Mouse (Mus musculus) cerebellum, adult 8-10 months (tissue): ENCODE results near the gene Anapc11.
A peak's percentile ranks its signal among the peaks of the same experiment; 100 is the strongest.

Experiments
- DNase-seq: peaks from one replicate; pipeline ENCODE4 v3.0.0; 2022

Anapc11 gene

DNA sequence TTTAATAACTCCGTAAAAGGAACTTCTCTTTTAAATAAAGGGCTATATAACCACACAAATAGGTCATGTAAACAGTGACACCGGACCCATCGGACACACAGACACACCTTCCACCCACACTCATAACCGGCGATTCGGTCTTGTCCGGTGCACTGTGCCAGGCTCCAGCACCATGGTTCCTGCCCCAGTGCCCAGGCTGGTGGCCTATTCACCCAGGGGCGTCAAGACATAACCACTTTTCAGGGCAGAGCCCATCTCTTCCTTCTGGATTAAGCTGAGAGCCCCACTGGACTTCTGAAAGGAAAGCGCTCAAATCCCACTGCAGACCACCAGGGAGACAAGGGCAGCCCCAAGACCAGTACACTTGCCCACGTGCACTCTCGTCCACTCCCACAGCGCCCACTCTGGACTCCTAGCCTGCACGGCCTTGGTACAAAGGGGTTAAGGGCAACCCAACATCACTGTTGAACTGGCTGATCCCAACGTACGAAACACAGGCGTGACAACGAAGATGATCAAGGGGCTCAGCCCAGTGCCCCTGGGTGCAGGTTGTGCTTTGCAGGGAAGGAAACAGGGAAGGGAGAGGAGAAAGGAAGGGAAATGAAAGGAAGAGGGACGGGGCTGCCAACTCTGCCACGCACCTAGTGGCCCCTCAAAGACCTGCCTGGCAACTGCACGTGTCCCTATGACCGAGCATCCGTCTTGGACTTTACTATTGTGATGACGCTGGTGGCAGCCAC lies 30.6 kb downstream of the Anapc11 start:
- DNase-seq: no peak

DNA sequence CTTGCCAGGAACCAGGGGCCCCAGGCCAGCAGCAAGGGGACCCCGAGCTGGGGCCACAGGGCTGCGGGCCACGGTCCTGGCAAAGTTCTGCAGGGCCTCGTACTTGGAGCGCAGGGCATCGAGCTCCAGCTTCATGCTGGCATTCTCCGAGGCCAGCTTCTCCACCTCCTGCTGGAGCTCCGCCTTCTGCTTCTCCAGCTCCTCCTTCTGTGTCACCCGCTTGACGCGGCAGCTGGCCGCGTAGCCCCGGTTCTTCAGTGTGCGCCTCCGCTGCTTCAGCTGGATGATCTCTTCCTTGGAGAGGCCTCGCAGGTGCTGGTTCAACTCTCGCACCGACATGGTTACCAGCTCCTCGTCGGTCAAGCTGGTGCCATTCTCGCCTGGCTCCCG lies 31.1 kb downstream of the Anapc11 start:
- DNase-seq: no peak

DNA sequence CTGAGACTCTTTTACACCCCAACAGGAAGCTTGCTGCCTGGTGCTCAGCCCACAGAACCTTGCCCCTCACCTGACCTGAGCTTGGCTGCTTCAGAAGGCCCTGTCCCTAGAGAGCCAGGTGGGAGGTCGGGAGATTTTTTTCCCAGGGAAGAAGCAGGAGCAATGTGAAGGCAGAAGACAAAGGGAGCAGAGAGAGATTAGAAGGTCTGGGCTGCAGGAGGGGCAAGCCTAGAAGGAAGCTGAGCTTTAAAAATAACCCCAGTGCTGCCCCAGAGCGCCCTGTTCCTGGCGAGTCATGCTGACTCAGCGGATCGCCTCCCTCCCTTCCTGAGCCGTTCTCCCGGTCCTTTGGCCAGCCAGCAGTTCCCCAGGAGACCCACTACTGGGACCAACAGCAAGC lies 31.7 kb downstream of the Anapc11 start:
- DNase-seq: no peak

DNA sequence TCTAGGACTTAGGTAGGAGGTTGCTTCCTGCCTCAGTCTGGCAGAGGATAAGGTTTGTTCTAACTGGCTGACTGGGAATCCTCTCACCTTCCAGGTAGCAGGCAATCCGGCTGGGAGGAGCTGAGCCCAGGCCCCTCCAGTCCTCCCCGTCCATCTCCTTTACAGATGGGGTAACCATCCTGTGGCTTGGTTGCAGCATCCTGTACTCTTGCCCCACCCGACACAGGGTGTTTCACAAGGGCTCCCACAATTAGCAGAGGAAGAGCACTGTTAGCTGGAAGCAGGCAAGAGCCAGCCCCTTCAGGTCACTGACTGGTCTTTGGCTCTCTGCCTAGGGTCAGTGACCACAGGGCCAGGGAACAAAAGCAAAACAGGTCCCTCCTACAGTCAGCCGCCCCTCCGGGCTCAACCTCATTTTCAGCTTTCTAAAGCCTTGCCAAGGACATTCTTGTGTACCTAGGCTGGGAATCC lies 32.2 kb downstream of the Anapc11 start:
- no peak for DNase-seq

DNA sequence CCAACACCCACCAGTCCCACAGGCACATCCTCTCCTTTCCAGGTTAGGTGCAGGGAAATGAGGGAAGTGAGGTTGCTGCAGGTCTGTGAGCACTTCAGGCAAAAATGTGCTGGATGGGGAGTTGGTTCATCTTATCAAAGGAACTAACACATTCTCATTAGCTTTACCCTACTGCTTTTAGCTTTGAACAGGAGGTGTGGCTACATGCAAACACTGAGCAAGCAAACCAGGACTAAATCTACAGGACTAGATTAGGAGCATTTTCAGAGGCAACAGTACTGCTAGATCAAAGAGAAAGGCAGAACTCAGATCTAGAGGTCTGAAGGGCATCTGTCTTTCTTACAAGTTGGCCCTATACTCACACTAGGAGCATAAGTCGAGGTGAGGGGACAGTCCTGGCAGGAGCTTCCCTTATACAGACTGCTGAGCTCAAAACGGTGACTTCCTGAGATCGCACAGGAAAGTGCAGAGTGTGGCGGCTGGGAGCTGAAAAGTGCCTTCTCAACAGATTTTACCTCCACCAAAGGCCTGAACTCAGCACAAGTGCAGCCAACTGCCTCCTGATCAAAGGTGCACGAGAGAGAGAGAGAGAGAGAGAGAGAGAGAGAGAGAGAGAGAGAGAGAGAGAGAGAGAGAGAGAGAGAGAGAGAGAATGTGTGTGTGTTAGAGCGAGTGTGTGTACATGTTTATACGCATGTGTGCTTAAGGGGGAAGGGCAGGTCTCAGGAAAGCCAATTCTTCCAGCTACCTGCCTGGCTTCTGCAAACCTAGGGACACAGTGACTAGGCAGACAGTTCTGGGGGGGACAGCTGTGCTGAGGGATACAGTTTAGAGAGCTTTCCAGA lies 32.9 kb downstream of the Anapc11 start:
- DNase-seq: no peak

DNA sequence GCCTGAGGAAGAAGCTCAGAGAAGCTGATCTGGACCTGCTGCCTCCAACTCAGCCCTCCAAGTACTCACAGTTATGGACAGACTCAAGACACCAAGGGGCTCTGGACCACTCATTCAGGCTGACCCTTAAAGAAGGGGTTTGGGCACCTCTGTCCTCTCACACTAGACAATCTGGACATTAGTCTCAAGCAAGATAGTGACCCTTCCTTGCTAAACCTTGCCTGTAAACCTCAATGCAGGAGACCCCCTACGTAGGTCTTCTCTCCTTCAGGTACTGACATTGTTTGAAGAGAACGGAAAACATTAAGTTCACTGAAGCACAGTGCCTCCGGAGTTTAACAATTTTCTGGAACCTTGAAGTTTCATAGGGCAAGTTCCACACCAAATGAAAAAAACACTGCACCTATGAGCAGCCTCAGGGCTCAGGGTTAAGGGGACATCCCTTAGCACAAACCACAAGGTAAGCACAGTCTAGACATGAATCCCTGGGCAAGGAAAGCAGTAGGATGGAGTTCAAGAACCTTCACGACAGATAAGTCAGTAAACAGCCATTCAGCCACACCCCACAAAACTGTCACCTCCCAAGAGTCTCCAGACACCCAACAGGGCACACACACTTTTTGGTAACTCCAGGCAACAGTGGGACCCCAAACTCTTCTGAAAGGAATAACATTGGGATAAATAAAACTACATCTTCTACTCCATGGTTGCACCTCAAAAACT lies 33.7 kb downstream of the Anapc11 start:
- DNase-seq: no peak

DNA sequence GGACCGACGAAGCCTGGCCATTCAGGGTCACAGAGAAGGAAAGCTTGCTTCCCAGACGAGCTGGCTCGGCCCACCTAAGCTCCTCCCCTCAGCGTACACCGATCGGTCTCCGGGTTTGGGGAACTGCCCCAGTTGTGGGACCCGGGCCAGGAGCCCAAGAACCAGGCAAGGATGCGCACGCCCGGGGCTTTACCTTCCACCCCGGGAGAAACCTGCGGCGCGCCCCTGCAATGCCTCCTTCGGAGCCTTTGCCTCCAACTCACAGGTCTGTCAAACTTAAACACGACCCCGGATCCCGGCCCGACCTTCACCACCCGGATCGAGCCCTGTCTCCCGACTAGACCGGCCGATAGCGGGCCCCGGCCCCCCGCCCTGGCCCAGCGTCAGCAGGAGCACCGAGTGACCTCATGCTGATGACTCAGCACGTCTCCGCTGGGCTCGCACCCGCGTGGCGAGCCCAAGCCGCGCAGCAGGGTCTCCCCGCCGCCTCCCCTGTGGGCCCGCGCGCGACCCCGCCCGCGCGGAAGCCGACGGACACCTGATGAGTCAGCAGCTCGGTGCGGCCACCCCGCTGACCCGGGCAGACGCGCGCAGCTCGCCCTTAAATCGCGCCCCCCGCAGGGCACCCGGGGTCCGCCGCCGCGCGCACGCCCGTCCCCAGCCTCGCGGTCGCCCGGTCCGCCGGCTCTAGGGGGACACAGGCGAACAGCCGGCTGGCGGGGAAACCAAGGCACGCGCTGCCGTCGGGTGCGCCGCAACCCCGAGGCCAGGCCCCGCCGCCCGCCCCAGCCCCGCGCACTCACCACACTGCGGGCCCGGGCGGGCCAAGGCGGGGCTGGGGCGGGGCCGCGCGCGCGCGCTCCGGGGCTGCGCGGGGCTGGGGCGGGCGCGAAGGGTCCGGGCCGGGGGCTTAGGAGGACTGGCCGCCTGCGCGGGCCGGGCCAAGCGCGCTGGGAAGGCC lies 34.6 kb downstream of the Anapc11 start:
- peak; percentile 62 for DNase-seq

DNA sequence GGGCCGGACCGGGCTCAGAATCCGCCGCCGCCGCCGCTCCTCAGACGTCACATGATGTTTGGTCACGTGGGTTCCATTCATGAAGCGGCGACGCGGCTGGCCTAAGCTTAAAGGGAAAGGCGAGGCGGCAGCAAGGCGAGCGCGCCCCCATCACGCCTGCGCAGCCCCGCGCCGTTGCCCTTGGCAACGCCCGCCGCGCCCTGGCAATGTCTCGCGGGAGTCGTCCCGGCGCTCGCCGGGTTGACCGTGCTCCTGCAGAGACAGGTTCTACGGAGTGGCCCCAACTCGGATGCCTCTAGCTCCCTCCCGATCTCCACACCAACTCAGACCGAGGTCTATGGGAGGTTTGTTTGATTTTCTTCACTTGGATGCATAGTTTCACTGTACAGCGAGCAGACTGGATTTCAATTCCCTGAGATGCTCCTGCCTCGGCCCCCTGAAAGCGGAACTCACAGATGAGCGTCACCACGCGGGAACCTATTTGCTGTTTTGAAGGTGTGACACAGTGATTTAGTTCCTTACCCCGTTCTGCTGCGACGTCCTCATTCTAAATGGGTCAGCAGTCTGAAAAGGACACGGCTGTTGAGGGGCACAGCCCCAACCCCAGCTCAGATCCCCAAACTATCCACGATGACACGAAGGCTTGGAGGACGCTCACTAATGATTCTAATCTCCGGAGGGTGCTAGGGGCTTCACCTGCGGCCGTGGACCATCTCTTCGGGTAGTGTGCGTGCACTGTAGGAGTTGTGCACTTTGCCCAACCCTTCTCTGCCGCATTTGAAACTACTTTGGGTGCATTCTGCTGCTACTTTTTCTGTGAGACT lies 35.5 kb downstream of the Anapc11 start, which contains the start of gene Mafg:
Gene Mafg, minus strand, starts transcription at position 81 of the 824 bp plus-strand sequence.
- peak; percentile 90 for DNase-seq

DNA sequence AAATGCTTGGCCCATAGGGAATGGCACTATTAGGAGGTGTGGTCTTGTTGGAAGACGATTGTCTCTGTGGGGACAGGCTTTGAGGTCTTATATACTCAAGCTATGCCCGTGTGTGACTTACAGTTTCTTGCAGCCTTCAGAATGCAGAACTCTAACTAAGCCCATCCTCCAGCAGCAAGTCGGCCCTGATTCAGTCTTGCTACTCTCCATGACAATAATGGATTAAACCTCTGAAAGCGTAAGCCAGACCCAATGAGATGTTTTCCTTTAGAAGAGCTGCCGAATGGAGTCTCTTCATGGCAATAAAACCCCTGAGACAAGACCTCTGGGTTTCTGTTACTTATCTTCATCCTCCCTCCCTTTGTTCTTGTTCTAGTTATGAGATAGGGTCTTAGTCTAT lies 36.6 kb downstream of the Anapc11 start:
- no peak for DNase-seq

DNA sequence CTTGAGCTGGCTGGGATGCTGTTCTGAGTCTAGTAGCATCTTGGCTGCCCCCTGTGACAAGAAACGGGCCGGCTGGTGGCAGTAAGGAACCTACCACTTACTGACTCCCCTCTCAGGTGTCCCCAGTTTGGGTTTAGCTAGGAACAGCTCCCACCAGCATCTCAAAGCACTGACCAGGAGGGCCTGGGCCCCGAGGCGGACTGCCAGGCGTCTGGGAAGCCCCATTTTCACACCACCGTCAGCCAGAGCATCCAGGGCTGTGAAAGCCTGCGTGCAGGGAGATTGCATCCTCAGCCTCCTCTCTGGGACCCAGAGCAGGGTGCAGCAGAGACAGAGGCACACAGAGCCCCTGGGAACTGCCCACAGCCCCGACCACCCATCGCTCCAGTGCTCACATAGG lies 43.0 kb downstream of the Anapc11 start:
- DNase-seq: no peak

DNA sequence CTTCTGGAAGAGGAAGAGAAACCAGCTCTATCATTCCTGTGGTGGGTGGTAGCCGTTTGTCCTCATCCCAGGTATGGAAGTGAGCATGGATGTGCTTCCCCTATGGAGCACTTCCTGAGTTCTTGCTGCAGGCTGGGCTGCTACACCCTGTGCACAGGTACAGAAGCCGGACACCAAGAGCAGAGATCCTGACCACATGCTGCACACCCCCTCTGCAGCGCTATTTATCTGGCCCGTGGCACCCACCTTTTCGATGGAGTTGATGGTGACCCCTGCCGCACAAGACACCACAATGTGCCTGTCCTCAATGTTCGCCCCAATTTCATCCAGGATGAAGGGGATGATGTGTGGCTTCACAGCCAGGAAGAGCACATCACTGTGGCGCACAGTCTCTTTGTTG lies 43.6 kb downstream of the Anapc11 start:
- no peak for DNase-seq

DNA sequence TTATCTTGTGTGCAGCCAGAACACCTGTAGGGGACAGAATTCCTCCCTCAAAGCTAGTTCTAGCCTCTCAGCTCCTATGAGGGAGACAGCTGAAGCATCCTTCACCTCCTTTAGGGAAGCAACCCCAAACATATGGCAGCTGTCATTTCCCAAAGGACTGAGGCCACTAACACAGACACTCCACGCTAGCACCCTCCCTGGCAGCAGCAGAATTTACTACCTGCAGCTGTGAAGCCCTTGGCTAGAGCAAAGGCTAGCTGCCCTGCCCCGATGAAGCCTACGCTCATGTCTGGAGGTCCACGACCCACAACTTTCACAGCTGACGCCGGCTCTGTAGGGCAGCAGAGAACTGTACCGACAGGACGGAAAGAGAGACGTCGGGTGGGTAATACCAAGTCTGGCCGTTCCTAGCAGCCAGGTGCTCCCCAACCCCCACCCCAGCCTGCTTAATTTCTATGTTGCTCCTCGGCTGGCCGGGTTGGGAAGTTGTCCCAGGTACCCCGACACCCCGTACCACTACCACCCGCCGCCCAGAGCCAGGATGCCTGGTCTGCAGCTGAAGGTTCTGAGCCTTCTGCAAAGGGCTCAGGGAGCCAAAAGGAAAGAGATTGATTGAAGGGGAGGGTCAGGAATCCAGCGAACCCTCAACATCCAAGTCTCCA lies 44.8 kb downstream of the Anapc11 start:
- DNase-seq: no peak

DNA sequence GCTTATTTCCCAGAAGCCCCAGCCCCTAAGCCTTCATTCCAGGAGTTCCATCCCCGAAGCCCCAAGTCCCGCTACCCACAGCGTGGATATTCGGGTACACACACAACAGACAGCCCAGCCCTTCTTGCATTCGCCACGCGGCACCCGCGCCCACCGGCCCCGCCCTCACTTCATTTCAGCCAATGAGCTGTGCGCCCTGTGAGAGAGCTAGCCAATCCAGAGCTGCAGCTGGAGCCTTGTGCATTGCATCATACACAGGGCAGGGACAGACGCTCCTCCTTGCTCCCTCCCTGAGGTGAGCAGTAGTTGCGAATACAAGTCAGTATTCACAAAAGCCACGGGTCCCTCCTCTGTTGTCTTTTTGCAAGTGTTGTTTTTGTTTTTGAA lies 45.4 kb downstream of the Anapc11 start, which contains the start of gene Pycr1:
Gene Pycr1, minus strand, starts transcription at position 169 of the 387 bp plus-strand sequence.
- DNase-seq: peak; percentile 89

DNA sequence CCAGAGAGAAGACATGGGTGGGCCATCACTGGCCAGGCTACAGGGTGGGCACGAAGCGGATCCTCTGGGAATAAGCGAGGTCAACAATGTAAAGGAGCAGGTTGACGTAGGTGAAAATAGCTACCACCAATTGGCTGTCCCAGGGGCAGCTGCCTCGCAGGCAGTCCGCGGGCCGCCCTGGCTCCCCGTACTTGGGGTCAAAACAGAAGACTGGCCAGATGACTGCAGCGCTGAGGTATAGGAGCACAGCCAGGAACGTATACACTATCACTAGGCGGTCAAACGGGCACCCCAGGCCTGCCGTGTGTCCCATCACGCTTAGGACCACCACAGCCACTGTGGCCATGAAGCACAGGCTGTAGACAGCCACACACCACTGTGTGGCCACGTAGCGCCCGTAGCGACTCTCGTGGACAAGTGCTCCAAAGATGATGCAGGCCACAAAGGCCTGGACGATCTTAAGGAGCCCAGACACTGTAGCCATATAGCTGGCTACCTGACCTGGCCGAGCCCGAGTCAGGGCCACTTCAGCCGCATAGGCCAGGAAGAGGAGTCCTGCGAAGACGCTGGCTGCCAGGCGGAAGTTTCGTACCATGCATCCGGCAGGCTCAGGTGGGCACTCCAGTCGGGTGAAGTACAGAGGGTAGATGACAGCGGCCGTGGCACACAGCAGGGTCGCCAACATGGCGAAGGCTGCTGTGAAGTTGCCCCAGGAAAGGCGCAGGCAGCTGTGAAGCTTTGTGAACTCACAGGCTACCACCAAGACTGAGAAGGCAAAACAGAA lies 49.0 kb downstream of the Anapc11 start:
- no peak for DNase-seq

DNA sequence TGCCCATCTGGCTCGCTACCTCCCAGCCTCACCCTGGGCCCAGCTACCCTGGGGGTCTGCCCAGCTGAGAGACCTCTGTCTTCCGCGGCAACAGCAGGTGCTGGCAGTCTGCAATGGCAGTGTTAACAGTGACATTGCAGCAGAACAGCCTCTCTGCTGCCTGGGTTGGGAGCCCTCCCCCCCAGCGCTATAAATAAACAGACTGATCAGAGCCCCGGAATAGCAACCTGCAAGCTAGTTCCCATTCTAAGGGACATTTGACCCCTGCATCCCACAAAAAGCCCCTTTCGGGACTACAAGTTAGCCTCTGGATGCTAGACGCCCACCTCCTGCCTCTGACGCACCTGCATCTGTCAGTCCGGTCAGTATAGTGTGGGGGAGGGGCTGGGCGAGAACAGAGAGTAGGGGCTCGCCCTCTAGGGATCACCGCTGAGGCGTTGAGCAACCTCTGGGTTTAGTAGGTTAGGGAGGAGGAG lies 49.8 kb downstream of the Anapc11 start, which contains the start of gene Myadml2:
Gene Myadml2, minus strand, starts transcription at position 158 of the 476 bp plus-strand sequence.
- DNase-seq: peak; percentile 53

DNA sequence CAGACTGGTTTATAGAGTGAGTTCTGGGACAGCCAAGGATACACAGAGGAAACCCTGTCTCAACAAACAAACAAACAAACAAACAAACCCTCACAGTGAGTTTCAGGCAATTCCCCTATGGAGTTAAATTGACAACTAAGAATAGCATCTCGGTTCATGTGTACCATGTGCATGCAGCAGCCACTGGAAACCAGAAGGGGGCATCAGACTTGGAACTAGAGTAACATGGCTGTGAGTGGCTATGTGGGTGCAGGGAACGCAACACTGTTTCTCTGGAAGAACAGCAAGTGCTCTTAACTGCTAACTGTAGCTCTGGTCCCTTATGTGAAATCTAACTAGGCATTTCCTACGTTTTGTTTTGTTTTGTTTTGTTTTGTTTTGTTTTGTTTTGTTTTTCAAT lies 53.7 kb downstream of the Anapc11 start:
- no peak for DNase-seq

DNA sequence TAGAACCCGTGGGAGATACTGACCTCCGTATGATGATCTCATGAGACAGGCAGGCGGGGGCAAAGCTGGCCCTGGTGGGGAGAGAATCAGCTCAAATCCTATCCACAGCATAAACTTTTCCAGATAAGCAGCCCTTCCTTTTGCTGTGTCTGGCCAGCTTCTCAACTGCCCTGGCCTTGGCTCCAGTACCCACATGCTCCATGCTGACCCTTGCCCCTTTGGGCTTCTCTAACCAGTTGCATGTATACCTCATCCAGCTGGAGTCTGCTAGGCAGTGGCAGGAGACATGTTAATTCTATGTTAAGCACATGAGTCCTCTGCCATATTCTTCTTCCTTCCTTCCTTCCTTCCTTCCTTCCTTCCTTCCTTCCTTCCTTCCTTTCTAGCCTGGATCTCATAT lies 56.5 kb downstream of the Anapc11 start:
- no peak for DNase-seq

DNA sequence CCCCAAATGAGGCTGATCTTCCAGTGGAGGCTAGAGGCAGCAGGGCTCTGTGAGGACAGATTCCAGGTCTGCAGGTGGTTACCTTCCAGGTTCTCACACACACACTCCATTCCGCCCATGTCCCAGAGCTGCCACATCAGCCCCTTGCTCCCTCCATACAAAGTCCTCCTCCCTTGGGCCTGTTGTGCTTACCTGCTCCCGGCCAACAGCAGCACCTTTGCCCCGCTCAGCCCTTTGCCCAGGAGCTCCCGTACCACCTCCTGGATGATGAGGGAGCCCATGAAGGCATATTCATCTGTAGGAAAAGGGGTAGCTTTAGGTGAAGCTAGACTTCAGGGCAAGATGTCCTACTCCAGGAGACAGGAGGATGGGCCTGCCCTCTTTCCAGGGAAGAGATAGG lies 59.1 kb downstream of the Anapc11 start:
- DNase-seq: no peak
